Mouse (Mus musculus) CH12.LX (cell line): ENCODE measurements around the gene Neb. TPM values are rescaled to one million over a fixed set of nuclear protein-coding genes. Genes with fewer than 3 reads are reported as not detected.

Source experiments
- DNase-seq: peaks from one replicate; pipeline ENCODE4 v3.0.0-alpha.2; 2013; ENCODE audit errors: extremely low read depth
- H3K27ac ChIP-seq: 2 replicates; pipeline ENCODE4 v1.5.1; 2012; ENCODE audit warnings: low read depth, mild to moderate bottlenecking, control low read depth, moderate library complexity; ENCODE audit not compliant: insufficient read depth
- H3K27me3 ChIP-seq: replicated peaks from 2 replicates; pipeline ENCODE3; 2012; ENCODE audit warnings: inconsistent platforms
- H3K36me3 ChIP-seq, 2 experiments: replicated peaks in 1 of 2; 2 replicates each; pipeline versions ENCODE3 to v1.6.1; 2012; ENCODE audit warnings: inconsistent platforms in 1 of 2, low read length in 1 of 2, mild to moderate bottlenecking in 1 of 2, mixed read lengths in 1 of 2, moderate library complexity in 1 of 2; ENCODE audit not compliant: control insufficient read depth in 1 of 2, insufficient read depth in 1 of 2
- H3K4me1 ChIP-seq, 2 experiments: 2 replicates each; pipeline ENCODE4 v1.6.1; 2012; ENCODE audit warnings: inconsistent platforms in 1 of 2, moderate library complexity in 1 of 2; ENCODE audit not compliant: insufficient read depth in 2 of 2, control insufficient read depth in 1 of 2
- H3K4me2 ChIP-seq: 2 replicates; pipeline ENCODE4 v1.6.1; 2012; ENCODE audit warnings: low read depth, mild to moderate bottlenecking, control low read depth; ENCODE audit not compliant: poor library complexity, insufficient read depth, severe bottlenecking
- H3K4me3 ChIP-seq, 3 experiments: fragments of 150-350 bp in 1 of 3; sonication (generic) in 1 of 3; replicated peaks in 1 of 3; 2 replicates each; pipeline versions ENCODE3 to v1.5.1; 2011 to 2012; ENCODE audit warnings: low read depth in 2 of 3, low read length in 2 of 3, mild to moderate bottlenecking in 2 of 3, moderate library complexity in 2 of 3, control low read depth in 1 of 3, improper control_type of control experiment in 1 of 3, inconsistent platforms in 1 of 3, mixed read lengths in 1 of 3; ENCODE audit not compliant: poor library complexity in 1 of 3
- H3K79me2 ChIP-seq: replicated peaks from 2 replicates; pipeline ENCODE4 v1.6.1; 2012; ENCODE audit warnings: mild to moderate bottlenecking, moderate library complexity; ENCODE audit not compliant: control insufficient read depth, poor library complexity, insufficient read depth, severe bottlenecking; ENCODE audit errors: extremely low read depth
- H3K9ac ChIP-seq: 2 replicates; pipeline ENCODE4 v1.6.1; 2012; ENCODE audit warnings: low read depth, mild to moderate bottlenecking, control low read depth, moderate library complexity; ENCODE audit not compliant: insufficient read depth
- H3K9me3 ChIP-seq: replicated peaks from 2 replicates; pipeline ENCODE3; 2012; ENCODE audit warnings: low read length, inconsistent platforms, mixed read lengths
- BHLHE40 ChIP-seq: IDR thresholded peaks from 2 replicates; pipeline ENCODE4 v1.6.1; 2011; ENCODE audit warnings: mild to moderate bottlenecking, low read depth, low read length, improper control_type of control experiment
- CHD1 ChIP-seq: IDR thresholded peaks from 2 replicates; pipeline ENCODE4 v1.6.1; 2012; ENCODE audit warnings: low read depth, low read length, improper control_type of control experiment, inconsistent platforms
- CHD2 ChIP-seq: IDR thresholded peaks from 2 replicates; pipeline ENCODE4 v1.6.1; 2011; ENCODE audit warnings: low read length, improper control_type of control experiment
- CTCF ChIP-seq, 2 experiments: IDR thresholded peaks in 1 of 2; conservative IDR thresholded peaks in 1 of 2; 2 replicates each; pipeline ENCODE4 v1.5.1; 2011 to 2012; ENCODE audit warnings: low read depth in 2 of 2, low read length in 2 of 2, improper control_type of control experiment in 1 of 2, inconsistent platforms in 1 of 2, mild to moderate bottlenecking in 1 of 2, moderate library complexity in 1 of 2
- E2F4 ChIP-seq: IDR thresholded peaks from 2 replicates; pipeline ENCODE4 v1.6.1; 2011; ENCODE audit warnings: low read depth, low read length, improper control_type of control experiment; ENCODE audit not compliant: insufficient replicate concordance
- EP300 ChIP-seq: IDR thresholded peaks from 2 replicates; pipeline ENCODE4 v1.6.1; 2011; ENCODE audit warnings: low read length, improper control_type of control experiment
- ETS1 ChIP-seq: conservative IDR thresholded peaks from 2 replicates; pipeline ENCODE4 v1.6.1; 2012; ENCODE audit warnings: low read depth, mild to moderate bottlenecking, inconsistent platforms, low read length, improper control_type of control experiment, moderate library complexity
- GABPA ChIP-seq: IDR thresholded peaks from 2 replicates; pipeline ENCODE4 v1.6.1; 2012; ENCODE audit warnings: low read depth, low read length, improper control_type of control experiment, inconsistent platforms; ENCODE audit not compliant: insufficient replicate concordance
- HCFC1 ChIP-seq: IDR thresholded peaks from 2 replicates; pipeline ENCODE4 v1.6.1; 2012; ENCODE audit warnings: low read depth, mild to moderate bottlenecking, inconsistent platforms, low read length, improper control_type of control experiment
- KAT2A ChIP-seq: IDR thresholded peaks from 2 replicates; pipeline ENCODE4 v1.6.1; 2012; ENCODE audit warnings: low read length, improper control_type of control experiment, inconsistent platforms; ENCODE audit not compliant: insufficient replicate concordance
- MEF2A ChIP-seq: IDR thresholded peaks from 2 replicates; pipeline ENCODE4 v1.6.1; 2014; ENCODE audit warnings: low read depth, mild to moderate bottlenecking, inconsistent platforms, low read length, improper control_type of control experiment, borderline replicate concordance
- MXI1 ChIP-seq: IDR thresholded peaks from 2 replicates; pipeline ENCODE4 v1.6.1; 2011; ENCODE audit warnings: mild to moderate bottlenecking, low read depth, low read length, improper control_type of control experiment
- MYC ChIP-seq: IDR thresholded peaks from 2 replicates; pipeline ENCODE4 v1.6.1; 2011; ENCODE audit warnings: low read depth, mild to moderate bottlenecking, improper control_type of control experiment, low read length
- NELFE ChIP-seq: IDR thresholded peaks from 2 replicates; pipeline ENCODE4 v1.6.1; 2011; ENCODE audit warnings: low read depth, low read length, improper control_type of control experiment
- PAX5 ChIP-seq: IDR thresholded peaks from 2 replicates; pipeline ENCODE4 v1.6.1; 2012; ENCODE audit warnings: low read length, inconsistent platforms, mixed read lengths
- POLR2A ChIP-seq: IDR thresholded peaks from 2 replicates; pipeline ENCODE4 v1.6.1; 2011; ENCODE audit warnings: low read depth, mild to moderate bottlenecking, improper control_type of control experiment, low read length
- POLR2AphosphoS2 ChIP-seq: IDR thresholded peaks from 2 replicates; pipeline ENCODE4 v1.6.1; 2011; ENCODE audit warnings: low read depth, low read length, improper control_type of control experiment
- RAD21 ChIP-seq: IDR thresholded peaks from 2 replicates; pipeline ENCODE4 v1.6.1; 2011; ENCODE audit warnings: low read depth, mild to moderate bottlenecking, low read length, improper control_type of control experiment, moderate library complexity
- SMC3 ChIP-seq: IDR thresholded peaks from 2 replicates; pipeline ENCODE4 v1.6.1; 2011; ENCODE audit warnings: low read depth, low read length, improper control_type of control experiment
- TBP ChIP-seq: conservative IDR thresholded peaks from 2 replicates; pipeline ENCODE4 v1.6.1; 2011; ENCODE audit warnings: low read depth, low read length, improper control_type of control experiment
- TCF12 ChIP-seq: IDR thresholded peaks from 2 replicates; pipeline ENCODE4 v1.6.1; 2014; ENCODE audit warnings: low read depth, mild to moderate bottlenecking, inconsistent platforms, low read length, improper control_type of control experiment
- UBTF ChIP-seq: IDR thresholded peaks from 2 replicates; pipeline ENCODE4 v1.6.1; 2012; ENCODE audit warnings: low read depth, mild to moderate bottlenecking, inconsistent platforms, low read length, improper control_type of control experiment, moderate library complexity
- USF1 ChIP-seq: IDR thresholded peaks from 2 replicates; pipeline ENCODE4 v1.6.1; 2014; ENCODE audit warnings: low read depth, mild to moderate bottlenecking, inconsistent platforms, low read length, improper control_type of control experiment
- USF2 ChIP-seq: conservative IDR thresholded peaks from 2 replicates; pipeline ENCODE4 v1.6.1; 2011; ENCODE audit warnings: low read depth, low read length, improper control_type of control experiment
- ZC3H11A ChIP-seq: IDR thresholded peaks from 2 replicates; pipeline ENCODE4 v1.6.1; 2012; ENCODE audit warnings: low read depth, mild to moderate bottlenecking, inconsistent platforms, low read length, improper control_type of control experiment
- ZKSCAN1 ChIP-seq: IDR thresholded peaks from 2 replicates; pipeline ENCODE4 v1.6.1; 2012; ENCODE audit warnings: low read depth, inconsistent platforms, low read length, improper control_type of control experiment, borderline replicate concordance
- ZNF384 ChIP-seq: IDR thresholded peaks from 2 replicates; pipeline ENCODE4 v1.6.1; 2012; ENCODE audit warnings: low read depth, low read length, improper control_type of control experiment, inconsistent platforms
- dilution Hi-C: fragments of 300-500 bp; cut with MboI; formaldehyde crosslinking; loops from 2 replicates; pipeline ENCODE4 v1.14.3; 2020; ENCODE audit warnings: low sequenced_read_pairs; ENCODE audit not compliant: extremely low pct_unique_long_range_greater_than_20kb, extremely low pct_ligation_motif_present
- in situ Hi-C: fragments of 300-500 bp; cut with MboI; formaldehyde crosslinking; loops from 3 replicates; pipeline ENCODE4 v1.14.3; 2019; ENCODE audit warnings: low sequenced_read_pairs, low pct_ligation_motif_present, low pct_unique_long_range_greater_than_20kb, mixed read lengths
- polyA plus RNA-seq: library from polyadenylated mRNA; unstranded; fragments of >175 nt; gene quantifications from 2 replicates; pipeline ENCODE4 v1.2.1, GENCODE M21; 2012; ENCODE audit warnings: low read depth; ENCODE audit not compliant: insufficient read length
- total RNA-seq, 2 experiments: library from RNA; depleted of rRNA; stranded (reverse); fragments of 300-350 nt in 1 of 2; fragments of >200 nt in 1 of 2; gene quantifications; 2 replicates each; pipeline ENCODE4 v1.2.3; 2012 to 2014

Neb gene
- total and polyA plus RNA-seq, 3 experiments = 1.5 to 1.8 (median 1.7) TPM

- peaks cover 0 to 5% of the 10 kb centered on the region in 2 experiments; a peak in 2 of 4 replicates for H3K4me1 ChIP-seq
- H3K79me2 ChIP-seq = no peaks in the 10 kb centered on the region
- no peak overlapping the region for H3K4me2 ChIP-seq
- no peak overlapping the region for H3K27ac ChIP-seq
- TF ChIP-seq POLR2AphosphoS2 (no peak), EP300 (no peak), TCF12 (no peak), POLR2A (no peak), GABPA (no peak), UBTF (no peak), ZC3H11A (no peak), SMC3 (no peak), BHLHE40 (no peak), PAX5 (no peak), CHD2 (no peak), USF1 (no peak), E2F4 (no peak), MXI1 (no peak), TBP (no peak), NELFE (no peak), HCFC1 (no peak)
- no peaks in the 10 kb centered on the region for H3K9me3 ChIP-seq
- H3K36me3 ChIP-seq = no peaks in the 10 kb centered on the region
- in situ Hi-C loops = no loop called here
- H3K4me3 ChIP-seq = no peak overlapping the region
- DNase-seq = no peak
- dilution Hi-C loops = no loop called here
- H3K27me3 ChIP-seq = no peaks in the 10 kb centered on the region
- no peak overlapping the region for H3K9ac ChIP-seq
These were observed 44.7 kb downstream of the Neb start for GRCm38 (mm10) chr2:52333535-52333934.

GRCm38 (mm10) chr2:52331761-52332160 lies 46.5 kb downstream of the Neb start:
- dilution Hi-C loops (no loop called here), in situ Hi-C loops (no loop called here)
- no peak for TF ChIP-seq HCFC1
- no peak for TF ChIP-seq BHLHE40
- no peak for TF ChIP-seq EP300
- no peak for TF ChIP-seq MEF2A
- no peak for TF ChIP-seq ZC3H11A
- TF ChIP-seq POLR2A = no peak
- TF ChIP-seq TBP = no peak
- TF ChIP-seq CTCF (conservative IDR thresholded peaks at IDR 0.05 in 1 of 2, IDR thresholded peaks at IDR 0.05 in 1 of 2; ENCODE audit: low read depth in 2 of 2, low read length in 2 of 2) = no peak
- no peak for TF ChIP-seq CHD1
- TF ChIP-seq MYC = no peak
- TF ChIP-seq KAT2A = no peak
- TF ChIP-seq USF2 = no peak
- TF ChIP-seq ETS1 = no peak
- TF ChIP-seq SMC3 = no peak
- TF ChIP-seq GABPA = no peak
- no peak for TF ChIP-seq PAX5
- no peak for TF ChIP-seq UBTF
- TF ChIP-seq RAD21 = no peak
- no peak for TF ChIP-seq ZKSCAN1
- TF ChIP-seq ZNF384 = no peak
- H3K9ac ChIP-seq = no peak overlapping the region
- no peaks in the 10 kb centered on the region for H3K27me3 ChIP-seq
- H3K36me3 ChIP-seq = no peaks in the 10 kb centered on the region
- H3K27ac ChIP-seq = no peak overlapping the region
- peaks cover 0 to 5% of the 10 kb centered on the region in 2 experiments; a peak in 2 of 4 replicates for H3K4me1 ChIP-seq
- H3K9me3 ChIP-seq = no peaks in the 10 kb centered on the region
- H3K4me3 ChIP-seq = no peak overlapping the region
- H3K79me2 ChIP-seq = no peaks in the 10 kb centered on the region
- H3K4me2 ChIP-seq = no peak overlapping the region
- no peak for DNase-seq
